Mouse (Mus musculus) limb, embryonic 13.5 days (tissue): ENCODE data around the gene Rrp1. TPM values are rescaled to one million over a fixed set of nuclear protein-coding genes. Genes with fewer than 3 reads are reported as not detected.
"Not testable (repeated sequence)": the region's sequence is repeated elsewhere in the genome, so short reads cannot be mapped to it uniquely, and the experiment has no call there.

ENCODE experiments used
- ATAC-seq: fragments of 200-750 bp; cut with Nextera tagmentation; 2 replicates; pipeline ENCODE4 v1.8.0; 2017; ENCODE audit warnings: low read depth, moderate number of reproducible peaks, moderate TSS enrichment; ENCODE audit not compliant: low FRiP score
- H3K27ac ChIP-seq: fragments of 300-500 bp; sonication (generic); 2 replicates; pipeline ENCODE4 v1.5.1; 2015; ENCODE audit warnings: inconsistent platforms, mild to moderate bottlenecking, moderate library complexity
- H3K27me3 ChIP-seq: fragments of 300-500 bp; sonication (generic); 2 replicates; pipeline ENCODE4 v1.6.1; 2015; ENCODE audit warnings: mild to moderate bottlenecking, inconsistent platforms
- H3K36me3 ChIP-seq: fragments of 300-500 bp; sonication (generic); 2 replicates; pipeline ENCODE4 v1.6.1; 2015; ENCODE audit warnings: inconsistent platforms, mild to moderate bottlenecking, moderate library complexity
- H3K4me1 ChIP-seq: fragments of 300-500 bp; sonication (generic); 2 replicates; pipeline ENCODE4 v1.6.1; 2015; ENCODE audit warnings: inconsistent platforms
- H3K4me2 ChIP-seq: fragments of 300-500 bp; sonication (generic); replicated peaks from 2 replicates; pipeline ENCODE4 v1.6.1; 2015; ENCODE audit warnings: inconsistent platforms, mild to moderate bottlenecking, moderate library complexity
- H3K4me3 ChIP-seq: fragments of 300-500 bp; sonication (generic); 2 replicates; pipeline ENCODE4 v1.5.1; 2015; ENCODE audit warnings: moderate library complexity, mild to moderate bottlenecking, inconsistent platforms
- H3K9ac ChIP-seq: fragments of 300-500 bp; sonication (generic); 2 replicates; pipeline ENCODE4 v1.6.1; 2015; ENCODE audit warnings: mild to moderate bottlenecking, inconsistent platforms
- H3K9me3 ChIP-seq: fragments of 300-500 bp; sonication (generic); 2 replicates; pipeline ENCODE4 v1.6.1; 2016; ENCODE audit warnings: inconsistent platforms
- WGBS: fragments of 180-500 bp; shearing (Covaris S2); methylation state at CpG from one replicate; pipeline ENCODE4 v1.1.7; 2015; 5-methylcytosine and 5-hydroxymethylcytosine counted together
- polyA plus RNA-seq: library from polyadenylated mRNA; unstranded; fragments of >200 nt; fragmentation: Nextera tagmentation; extraction: Ambion mirVana; gene quantifications from 2 replicates; pipeline ENCODE4 v1.2.1, GENCODE M21; 2015

Gene Rrp1
- polyA plus RNA-seq, 1 experiment from 2014 or later = 326 TPM

DNA sequence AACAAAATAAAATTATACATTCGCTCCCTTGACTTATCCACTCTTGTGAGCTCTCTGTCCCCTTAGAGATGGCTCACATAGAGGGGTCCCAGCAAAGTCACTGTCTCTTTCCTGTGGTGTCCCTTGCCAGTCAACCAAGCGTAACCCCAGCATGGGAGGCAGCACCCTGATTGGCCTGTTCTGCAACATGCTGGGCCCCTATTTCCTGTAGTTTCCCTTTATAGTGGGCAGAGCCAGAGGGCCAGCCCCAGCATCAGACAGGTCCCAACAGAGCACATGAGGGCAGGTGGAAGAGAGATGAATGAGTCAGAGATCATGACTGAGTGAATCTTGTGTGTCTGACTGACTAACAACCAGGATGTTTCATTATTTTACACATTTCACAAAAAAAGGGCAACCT, 8.1 kb upstream of the Rrp1 start:
- 85% methylated on average over 2 of the region's 2 CpGs for WGBS
- Histone ChIP-seq H3K27ac (no peak overlapping the region), H3K4me1 (peaks cover 4% of the 10 kb centered on the region; the same call in 1 of the 2 replicates), H3K4me3 (no peak overlapping the region), H3K36me3 (no peaks in the 10 kb centered on the region), H3K9me3 (no peaks in the 10 kb centered on the region), H3K27me3 (no peaks in the 10 kb centered on the region), H3K9ac (no peak overlapping the region), H3K4me2 (no peak overlapping the region)
- ATAC-seq = no peak

DNA sequence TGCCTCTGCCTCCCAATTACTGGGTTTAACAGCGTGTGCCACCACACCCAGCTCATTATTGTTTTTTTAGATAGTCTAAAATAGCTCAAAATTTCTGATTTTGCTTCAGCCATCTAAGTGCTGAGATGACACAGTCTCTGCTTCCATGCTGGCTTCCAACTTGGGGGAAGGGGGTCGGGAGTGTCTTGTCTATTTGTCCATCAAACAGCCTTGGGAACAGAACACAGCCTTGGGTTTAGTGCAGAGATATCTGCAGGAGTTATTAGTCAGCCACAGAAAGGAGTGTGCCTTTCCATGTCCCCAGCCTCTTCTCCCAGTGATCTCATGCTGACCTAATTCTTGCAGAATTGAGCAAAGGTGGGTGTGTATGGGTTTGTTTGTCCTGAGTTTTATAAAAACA, 5.9 kb upstream of the Rrp1 start:
- Histone ChIP-seq H3K4me3 (no peak overlapping the region), H3K4me1 (no peaks in the 10 kb centered on the region), H3K27ac (no peak overlapping the region), H3K9ac (no peak overlapping the region), H3K9me3 (no peaks in the 10 kb centered on the region), H3K36me3 (no peaks in the 10 kb centered on the region), H3K4me2 (no peak overlapping the region), H3K27me3 (no peaks in the 10 kb centered on the region)
- no peak for ATAC-seq
- WGBS = 86% methylated on average over 2 of the region's 2 CpGs

DNA sequence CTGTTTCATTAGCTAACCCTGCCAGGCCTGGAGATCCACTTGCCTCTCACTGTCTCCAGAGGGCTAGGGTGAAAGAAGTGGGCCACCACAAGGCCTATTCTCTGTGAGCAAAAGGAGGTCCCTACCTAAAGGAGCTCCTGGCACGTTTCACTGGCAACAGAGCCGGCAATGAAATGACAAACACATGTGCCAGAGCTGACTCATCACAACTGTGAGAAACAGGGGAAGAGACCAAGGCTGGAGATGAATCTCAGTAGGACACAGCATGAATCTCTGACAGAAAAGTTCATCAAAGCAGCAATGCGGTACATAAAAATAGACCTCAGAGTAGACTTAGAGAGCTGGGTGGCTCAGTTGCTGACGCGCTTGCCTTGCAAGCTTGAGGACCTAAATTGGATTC, 5.0 kb upstream of the Rrp1 start:
- Histone ChIP-seq H3K27ac (no peak overlapping the region), H3K4me2 (no peak overlapping the region), H3K9me3 (no peaks in the 10 kb centered on the region), H3K36me3 (no peaks in the 10 kb centered on the region), H3K27me3 (no peaks in the 10 kb centered on the region), H3K9ac (no peak overlapping the region), H3K4me1 (no peaks in the 10 kb centered on the region; the same call in 1 of the 2 replicates), H3K4me3 (no peak overlapping the region)
- no peak for ATAC-seq
- 51% methylated on average over 5 of the region's 5 CpGs for WGBS

DNA sequence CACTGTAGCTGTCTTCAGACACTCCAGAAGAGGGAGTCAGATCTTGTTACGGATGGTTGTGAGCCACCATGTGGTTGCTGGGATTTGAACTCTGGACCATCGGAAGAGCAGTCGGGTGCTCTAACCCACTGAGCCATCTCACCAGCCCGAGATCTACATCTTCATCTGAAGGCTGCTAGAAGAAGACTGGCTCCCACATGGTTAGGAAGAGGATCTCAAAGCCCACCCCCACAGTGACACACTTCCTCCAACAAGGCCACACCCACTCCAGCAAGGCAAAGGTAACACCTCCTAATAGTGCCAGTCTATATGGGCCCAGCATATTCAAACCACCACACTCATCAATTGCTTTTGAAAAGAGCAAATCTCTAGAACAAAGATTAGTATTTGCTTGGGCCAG, 2.1 kb upstream of the Rrp1 start:
- not testable (repeated sequence) for ATAC-seq, H3K27ac ChIP-seq, H3K4me2 ChIP-seq, H3K9ac ChIP-seq, H3K9me3 ChIP-seq, H3K4me1 ChIP-seq, H3K4me3 ChIP-seq, H3K27me3 ChIP-seq
- H3K36me3 ChIP-seq = peaks cover 15% of the 10 kb centered on the region
- 87% methylated on average over 4 of the region's 4 CpGs for WGBS

DNA sequence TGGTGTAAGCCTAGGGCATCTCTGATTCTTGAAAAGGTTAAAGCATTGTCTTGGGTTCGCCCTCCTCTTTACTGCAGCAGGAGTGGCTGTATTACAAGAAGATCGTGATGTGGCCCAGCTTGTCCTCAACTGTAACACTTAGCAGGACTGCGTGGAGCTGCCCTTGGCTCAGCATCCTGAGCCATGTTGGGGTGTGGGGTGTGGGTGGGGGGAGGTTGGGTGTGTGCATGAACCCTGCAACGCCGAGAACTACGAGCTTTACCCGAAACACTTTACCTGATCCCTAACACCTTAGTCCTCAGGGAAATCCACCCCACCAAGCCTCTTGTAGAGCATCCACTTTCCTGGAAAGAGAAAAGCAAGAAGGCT, 293 bp upstream of the Rrp1 start:
- Histone ChIP-seq H3K27ac (no peak overlapping the region), H3K4me2 (peak overlapping the region; percentile 67), H3K4me3 (peak overlapping the region; percentile 96), H3K9ac (peak overlapping the region; percentile 89), H3K9me3 (no peaks in the 10 kb centered on the region), H3K4me1 (peaks cover 9% of the 10 kb centered on the region), H3K27me3 (no peaks in the 10 kb centered on the region), H3K36me3 (peaks cover 33% of the 10 kb centered on the region)
- peak; percentile 51 for ATAC-seq
- WGBS = 38% methylated on average over 7 of the region's 7 CpGs

DNA sequence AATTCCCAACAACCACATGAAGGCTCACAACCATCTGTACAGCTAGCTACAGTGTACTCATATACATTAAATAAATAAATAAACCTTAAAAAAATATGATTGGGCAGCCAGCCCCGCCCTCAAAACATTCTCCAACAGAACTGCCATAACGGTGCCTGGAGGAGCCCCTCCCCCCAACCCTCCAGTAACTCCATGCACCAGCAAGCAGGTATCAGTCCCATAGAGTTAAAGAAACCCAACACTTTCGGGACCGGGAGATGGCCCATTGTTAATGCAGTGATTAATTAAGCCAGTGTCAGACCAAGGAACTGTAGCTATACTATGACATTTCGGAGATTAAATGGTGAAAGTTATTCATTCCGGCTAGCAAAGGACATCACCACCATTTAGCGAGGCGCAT, 992 bp downstream of the Rrp1 start:
- peak overlapping the region; percentile 96 for H3K4me3 ChIP-seq
- WGBS = 16% methylated on average over 8 of the region's 8 CpGs
- peaks cover 44% of the 10 kb centered on the region for H3K36me3 ChIP-seq
- H3K27me3 ChIP-seq = no peaks in the 10 kb centered on the region
- H3K9ac ChIP-seq = peak overlapping the region; percentile 89
- peak overlapping the region; percentile 67 for H3K4me2 ChIP-seq
- peaks cover 9% of the 10 kb centered on the region for H3K4me1 ChIP-seq
- no peaks in the 10 kb centered on the region for H3K9me3 ChIP-seq
- no peak; the same call in 1 of the 2 replicates for ATAC-seq
- peak overlapping the region; percentile 87; the same call in 1 of the 2 replicates for H3K27ac ChIP-seq

DNA sequence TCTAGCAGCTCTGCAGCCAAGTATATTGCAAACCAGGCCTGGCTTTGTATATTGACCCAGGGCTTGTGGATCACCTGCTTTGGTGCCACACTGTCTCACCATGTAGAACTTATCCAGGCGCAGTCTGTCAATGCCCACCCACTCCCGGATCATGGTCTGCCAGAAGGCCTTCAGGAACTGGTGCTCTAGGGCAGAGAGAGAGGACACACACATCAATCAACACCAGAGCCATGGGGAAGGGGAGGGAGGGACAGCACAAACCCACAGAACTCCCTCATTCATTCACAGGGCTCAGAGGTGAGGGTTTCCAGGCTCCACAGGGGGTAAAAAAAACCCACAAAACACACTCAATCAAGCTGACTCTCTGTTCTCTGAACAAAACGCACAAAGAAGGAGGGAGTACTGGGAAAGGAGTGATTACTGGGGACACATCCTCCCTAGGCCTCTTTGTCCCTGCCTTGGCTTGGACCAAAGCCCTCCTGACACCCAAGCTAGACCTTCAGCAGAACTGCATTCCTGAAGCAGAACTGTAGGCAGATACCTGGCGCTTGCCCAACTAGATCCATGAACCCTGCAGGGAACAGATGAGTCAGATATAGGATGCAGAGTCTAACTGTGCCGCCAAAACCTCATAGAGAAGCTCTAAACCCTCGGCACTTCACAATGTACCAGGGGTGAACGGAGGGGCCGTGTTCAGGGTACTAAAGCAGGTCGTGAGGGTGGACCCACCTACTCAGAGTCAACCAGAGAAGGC, 3.6 kb downstream of the Rrp1 start:
- WGBS = 87% methylated on average over 9 of the region's 9 CpGs
- Histone ChIP-seq H3K36me3 (peaks cover 68% of the 10 kb centered on the region), H3K27ac (no peak overlapping the region), H3K4me2 (no peak overlapping the region), H3K4me3 (no peak overlapping the region), H3K9me3 (no peaks in the 10 kb centered on the region), H3K9ac (no peak overlapping the region), H3K4me1 (peaks cover 9% of the 10 kb centered on the region), H3K27me3 (no peaks in the 10 kb centered on the region)
- no peak for ATAC-seq

DNA sequence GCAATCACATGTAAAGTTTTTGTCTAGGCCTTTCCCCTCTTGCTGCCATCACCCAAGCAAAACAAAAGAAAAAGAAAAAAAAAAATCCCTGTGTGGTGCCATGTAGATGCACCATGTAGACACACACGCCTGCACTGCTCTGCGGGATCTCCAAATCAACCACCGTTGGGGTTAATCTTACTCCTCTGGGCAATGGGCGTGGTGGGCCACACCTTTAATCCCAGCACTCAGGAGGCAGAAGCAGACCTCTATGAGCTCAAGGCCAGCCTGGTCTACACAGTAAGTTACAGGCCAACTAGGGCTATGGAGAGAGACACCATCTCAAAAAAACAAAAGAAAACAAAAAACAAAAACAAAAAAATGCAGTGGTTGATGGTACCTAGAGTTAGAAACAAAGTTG, 5.7 kb downstream of the Rrp1 start:
- ATAC-seq = no peak
- H3K27ac ChIP-seq = no peak overlapping the region
- H3K9ac ChIP-seq = no peak overlapping the region
- H3K36me3 ChIP-seq = peaks cover 89% of the 10 kb centered on the region
- no peak overlapping the region for H3K4me2 ChIP-seq
- H3K4me1 ChIP-seq = peaks cover 9% of the 10 kb centered on the region
- no peak overlapping the region for H3K4me3 ChIP-seq
- H3K9me3 ChIP-seq = no peaks in the 10 kb centered on the region
- WGBS = 88% methylated on average over 4 of the region's 4 CpGs
- H3K27me3 ChIP-seq = no peaks in the 10 kb centered on the region

DNA sequence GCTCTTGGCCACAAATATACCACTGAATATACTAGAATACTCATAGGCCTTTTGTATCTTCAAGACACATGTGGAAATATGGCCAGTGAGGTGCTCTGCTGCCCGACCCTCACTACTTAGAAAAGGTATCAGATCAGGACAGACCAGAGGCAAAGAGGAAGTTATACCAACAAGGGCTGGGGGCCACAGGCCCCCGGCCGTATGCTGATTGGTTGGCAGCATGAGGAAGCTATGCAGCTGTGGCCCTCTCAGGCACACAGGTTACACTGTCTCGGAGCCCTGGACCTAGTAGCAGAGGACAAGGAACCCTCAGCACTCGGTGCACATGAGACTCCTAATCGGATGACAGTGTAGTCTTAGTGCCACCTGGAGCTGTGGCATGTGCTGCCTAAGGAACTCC, 6.7 kb downstream of the Rrp1 start:
- no peak for ATAC-seq
- Histone ChIP-seq H3K27ac (no peak overlapping the region), H3K27me3 (no peaks in the 10 kb centered on the region), H3K9me3 (no peaks in the 10 kb centered on the region), H3K4me2 (no peak overlapping the region), H3K4me3 (no peak overlapping the region), H3K36me3 (peaks cover 96% of the 10 kb centered on the region), H3K9ac (no peak overlapping the region), H3K4me1 (peaks cover 1% of the 10 kb centered on the region)
- 93% methylated on average over 6 of the region's 6 CpGs for WGBS

DNA sequence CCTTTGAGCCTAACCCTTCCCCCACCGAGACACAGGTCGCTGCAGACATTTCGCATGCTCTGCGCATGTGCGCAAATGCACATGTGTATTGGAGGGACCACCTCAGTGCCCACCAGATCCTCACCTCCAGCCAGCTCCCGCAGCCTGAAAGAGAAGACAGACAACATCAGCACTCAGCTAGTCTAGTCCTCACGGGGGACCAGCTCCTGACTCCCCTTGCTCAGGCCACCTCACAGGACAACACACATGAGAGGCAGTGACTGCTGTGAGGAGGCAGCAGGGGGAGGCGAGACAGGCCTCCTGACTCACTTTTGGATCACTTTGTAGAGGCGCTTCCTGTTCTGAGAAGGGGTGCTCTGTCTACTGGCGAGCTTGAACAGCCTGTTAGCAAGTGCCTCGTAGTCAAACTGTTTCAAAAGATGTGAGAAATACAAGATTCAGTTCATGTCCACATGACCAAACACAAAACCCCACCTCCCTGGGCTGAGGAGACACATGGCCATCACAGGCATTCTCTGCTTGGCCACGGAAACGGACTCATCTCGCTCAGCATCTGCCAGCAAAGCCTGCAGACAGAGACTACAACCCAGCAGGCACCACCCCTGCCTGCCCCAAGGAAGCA, 10.4 kb downstream of the Rrp1 start:
- H3K9me3 ChIP-seq = no peaks in the 10 kb centered on the region
- H3K36me3 ChIP-seq = peaks cover 87% of the 10 kb centered on the region
- H3K4me2 ChIP-seq = no peak overlapping the region
- H3K9ac ChIP-seq = no peak overlapping the region
- WGBS = 90% methylated on average over 14 of the region's 14 CpGs
- no peak for ATAC-seq
- H3K4me1 ChIP-seq = peaks cover 8% of the 10 kb centered on the region; the same call in 1 of the 2 replicates
- no peaks in the 10 kb centered on the region for H3K27me3 ChIP-seq
- no peak overlapping the region for H3K4me3 ChIP-seq
- no peak overlapping the region for H3K27ac ChIP-seq

DNA sequence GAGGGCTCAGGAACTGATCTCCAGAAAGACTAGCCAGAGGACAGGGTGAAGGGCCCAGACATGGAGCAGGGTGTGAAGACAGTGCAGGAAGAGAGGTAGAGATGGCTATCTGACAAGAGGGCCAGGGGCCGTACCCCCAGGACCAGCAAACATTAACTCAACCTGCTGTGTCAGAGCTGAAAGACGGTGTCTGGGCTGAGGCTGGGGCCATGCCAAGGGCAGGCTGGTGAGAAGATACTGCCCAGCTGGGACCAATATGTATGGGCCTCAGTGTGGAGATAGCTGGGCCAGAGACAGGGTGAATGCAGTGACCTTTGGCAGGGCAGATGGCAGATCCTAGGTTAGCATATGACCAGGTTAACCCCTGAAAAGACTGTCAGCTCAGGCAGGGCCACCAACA, 11.7 kb downstream of the Rrp1 start:
- H3K36me3 ChIP-seq = peaks cover 74% of the 10 kb centered on the region
- 88% methylated on average over 2 of the region's 2 CpGs for WGBS
- no peak overlapping the region for H3K9ac ChIP-seq
- H3K9me3 ChIP-seq = no peaks in the 10 kb centered on the region
- H3K4me2 ChIP-seq = no peak overlapping the region
- ATAC-seq = no peak
- no peak overlapping the region for H3K4me3 ChIP-seq
- H3K27ac ChIP-seq = no peak overlapping the region
- no peaks in the 10 kb centered on the region for H3K27me3 ChIP-seq
- H3K4me1 ChIP-seq = peaks cover 12% of the 10 kb centered on the region; the same call in 1 of the 2 replicates

DNA sequence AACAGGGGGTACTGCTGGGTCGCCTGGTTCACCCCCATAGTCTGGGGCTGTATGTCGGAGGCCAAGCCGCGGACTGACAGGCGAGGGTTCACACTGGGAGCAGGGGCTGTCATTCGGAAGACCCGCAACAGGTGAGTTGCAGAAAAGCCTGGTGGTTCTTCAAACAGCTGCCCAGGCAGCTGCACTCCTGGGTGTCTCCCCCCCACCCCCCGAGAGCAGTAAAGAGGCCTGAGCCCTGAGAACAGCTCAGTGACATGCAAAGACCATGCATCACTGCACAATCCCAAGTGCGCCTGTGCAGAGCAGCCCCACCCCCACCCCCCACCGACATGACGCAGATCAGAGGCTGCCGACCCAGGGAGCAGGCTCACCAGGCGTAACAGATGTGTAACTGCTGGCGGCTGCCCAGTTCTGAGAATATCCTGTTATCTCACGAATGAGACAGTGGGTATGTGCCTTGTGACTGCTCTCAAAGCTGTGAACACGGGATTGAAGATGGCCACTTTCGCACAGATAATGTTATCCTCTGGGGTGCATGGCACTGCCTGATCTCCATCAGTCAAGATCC, 13.7 kb downstream of the Rrp1 start:
- Histone ChIP-seq H3K36me3 (peaks cover 57% of the 10 kb centered on the region), H3K27ac (no peak overlapping the region), H3K9me3 (no peaks in the 10 kb centered on the region), H3K4me3 (no peak overlapping the region), H3K4me1 (peaks cover 18% of the 10 kb centered on the region), H3K4me2 (no peak overlapping the region), H3K27me3 (no peaks in the 10 kb centered on the region), H3K9ac (no peak overlapping the region)
- WGBS = 42% methylated on average over 17 of the region's 17 CpGs
- ATAC-seq = peak; percentile 54

DNA sequence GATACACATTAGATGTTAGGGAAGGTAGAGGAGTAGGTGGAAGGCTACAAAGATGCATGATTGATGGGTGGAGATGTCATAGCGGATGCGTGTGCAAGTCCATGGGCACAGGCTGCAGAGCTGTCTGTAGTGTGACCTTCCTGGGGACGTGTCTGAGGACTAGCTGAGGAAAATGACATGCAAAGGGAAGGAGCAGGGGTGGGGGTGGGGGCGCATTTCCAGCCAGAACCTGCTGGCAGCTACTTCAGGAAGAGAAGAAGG, 16.3 kb downstream of the Rrp1 start:
- no peak overlapping the region for H3K9ac ChIP-seq
- no peak overlapping the region for H3K27ac ChIP-seq
- no peaks in the 10 kb centered on the region for H3K9me3 ChIP-seq
- H3K4me3 ChIP-seq = no peak overlapping the region
- H3K36me3 ChIP-seq = peaks cover 31% of the 10 kb centered on the region
- H3K4me2 ChIP-seq = peak overlapping the region; percentile 45
- H3K4me1 ChIP-seq = peaks cover 18% of the 10 kb centered on the region
- no peak for ATAC-seq
- H3K27me3 ChIP-seq = peaks cover 12% of the 10 kb centered on the region
- 65% methylated on average over 4 of the region's 4 CpGs for WGBS
